Mouse (Mus musculus) C2C12 (cell line): ENCODE measurements around the gene Il18rap.

Experiments
- CEBPB ChIP-seq: IDR thresholded peaks from one replicate; pipeline ENCODE4 v1.6.1; 2011; ENCODE audit warnings: low read depth, mild to moderate bottlenecking, control low read depth, moderate library complexity
- CTCF ChIP-seq: IDR thresholded peaks from one replicate; pipeline ENCODE4 v1.5.1; 2011; ENCODE audit not compliant: control insufficient read depth, insufficient read depth, insufficient read length
- MAX ChIP-seq: IDR thresholded peaks from one replicate; pipeline ENCODE4 v1.6.1; 2011; ENCODE audit warnings: mild to moderate bottlenecking, control low read depth
- MYOD1 ChIP-seq: IDR thresholded peaks from one replicate; pipeline ENCODE4 v1.6.1; 2011; ENCODE audit warnings: low read depth; ENCODE audit not compliant: control insufficient read depth, insufficient read length
- MYOG ChIP-seq: IDR thresholded peaks from one replicate; pipeline ENCODE4 v1.6.1; 2011; ENCODE audit not compliant: control insufficient read depth, insufficient read length; ENCODE audit errors: extremely low read depth
- USF1 ChIP-seq: IDR thresholded peaks from one replicate; pipeline ENCODE4 v1.6.1; 2011; ENCODE audit warnings: low read depth, mild to moderate bottlenecking, control low read depth, moderate library complexity

- TF ChIP-seq CTCF: no peak
- no peak for TF ChIP-seq USF1
- TF ChIP-seq MAX: no peak
- TF ChIP-seq MYOG: no peak
- TF ChIP-seq CEBPB: no peak
- no peak for TF ChIP-seq MYOD1
Observed at GRCm38 (mm10) chr1:40473640-40474039, 41.5 kb upstream of the Il18rap start.
